Mouse (Mus musculus) kidney, postnatal 25 days (tissue): ENCODE results near the gene Psmd14.

Experiments
- DNase-seq, 2 experiments: peaks; one replicate each; pipeline ENCODE4 v3.0.0; 2021; ENCODE audit warnings: mixed read lengths in 2 of 2

Gene Psmd14

GRCm38 (mm10) chr2:61813521-61813920 is 102.0 kb downstream of the Psmd14 start:
- DNase-seq, result no peak

GRCm38 (mm10) chr2:61814548-61815473 is 103.3 kb downstream of the Psmd14 start:
- peak; percentile 13 to 41 for DNase-seq

- peak in 1 of 2 experiments; percentile 4 for DNase-seq
Measured at GRCm38 (mm10) chr2:61815583-61816313, 104.3 kb downstream of the Psmd14 start.

GRCm38 (mm10) chr2:61818197-61818596 is 106.7 kb downstream of the Psmd14 start:
- no peak for DNase-seq

- no peak for DNase-seq
Measured at GRCm38 (mm10) chr2:61820203-61820602, 108.7 kb downstream of the Psmd14 start.

- no peak for DNase-seq
Measured at GRCm38 (mm10) chr2:61823426-61824140, 112.1 kb downstream of the Psmd14 start.

- DNase-seq, result no peak
Measured at GRCm38 (mm10) chr2:61837243-61837806, 125.8 kb downstream of the Psmd14 start.
